Mouse (Mus musculus) G1E (cell line): ENCODE measurements around the gene Kdm1a. TPM values are rescaled to one million over a fixed set of nuclear protein-coding genes. Genes with fewer than 3 reads are reported as not detected.

Experiments
- ATAC-seq: 2 replicates; pipeline ENCODE4 v1.8.0; 2016; ENCODE audit warnings: mild to moderate bottlenecking; ENCODE audit not compliant: insufficient number of reproducible peaks, poor library complexity, low FRiP score, severe bottlenecking; ENCODE audit errors: extremely low read depth
- DNase-seq: peaks from one replicate; pipeline ENCODE4 v3.0.0; 2012; ENCODE audit warnings: low spot score
- H3K27me3 ChIP-seq: 2 replicates; pipeline ENCODE4 v1.6.1; 2012; ENCODE audit warnings: mild to moderate bottlenecking, low read length, inconsistent platforms; ENCODE audit not compliant: insufficient read depth
- H3K36me3 ChIP-seq: replicated peaks from 2 replicates; pipeline ENCODE3; 2012; ENCODE audit warnings: mild to moderate bottlenecking, inconsistent platforms
- H3K4me1 ChIP-seq: 2 replicates; pipeline ENCODE4 v1.6.1; 2012; ENCODE audit warnings: low read depth, low read length, inconsistent platforms, mixed read lengths; ENCODE audit not compliant: insufficient read depth
- H3K4me3 ChIP-seq: 2 replicates; pipeline ENCODE4 v1.5.1; 2012; ENCODE audit warnings: low read depth, mild to moderate bottlenecking, inconsistent platforms, low read length, moderate library complexity, mixed read lengths
- H3K9me3 ChIP-seq: replicated peaks from 2 replicates; pipeline ENCODE4 v1.6.1; 2012; ENCODE audit warnings: inconsistent platforms
- CTCF ChIP-seq: IDR thresholded peaks from 2 replicates; pipeline ENCODE4 v1.5.1; 2012; ENCODE audit warnings: low read depth, low read length, inconsistent platforms, mixed read lengths
- GATA1 ChIP-seq: IDR thresholded peaks from 2 replicates; pipeline ENCODE4 v1.6.1; 2012; ENCODE audit warnings: borderline replicate concordance, low read length, inconsistent platforms, mixed read lengths
- GATA2 ChIP-seq: IDR thresholded peaks from 2 replicates; pipeline ENCODE4 v1.6.1; 2012; ENCODE audit warnings: low read depth, low read length, inconsistent platforms, borderline replicate concordance
- POLR2AphosphoS5 ChIP-seq: IDR thresholded peaks from 2 replicates; pipeline ENCODE4 v1.6.1; 2012; ENCODE audit warnings: low read depth, low read length, inconsistent platforms; ENCODE audit not compliant: insufficient replicate concordance
- TAL1 ChIP-seq: conservative IDR thresholded peaks from 2 replicates; pipeline ENCODE4 v1.6.1; 2012; ENCODE audit warnings: low read depth, low read length, inconsistent platforms, mixed read lengths
- polyA plus RNA-seq: library from polyadenylated mRNA; stranded (reverse); fragments of >175 nt; gene quantifications from 2 replicates; pipeline ENCODE4 v1.2.3, GENCODE M21; 2012
- total RNA-seq, 2 experiments: library from RNA; stranded (forward) in 1 of 2; stranded (reverse) in 1 of 2; fragments of 200-1000 nt in 1 of 2; fragments of >200 nt in 1 of 2; fragmentation: Nextera tagmentation in 1 of 2; gene quantifications; 2 replicates each; pipeline ENCODE4 v1.2.3; 2014 to 2017

Gene Kdm1a
- total and polyA plus RNA-seq, 3 experiments = 29.3 to 107 (median 86.3) TPM

GRCm38 (mm10) chr4:136610387-136610856 lies 7.9 kb upstream of the Kdm1a start, which contains the start of gene Tex46:
Gene Tex46, plus strand, starts transcription at chr4:136610437.
- DNase-seq = no peak
- ATAC-seq = no peak
- H3K9me3 ChIP-seq = no peaks in the 10 kb centered on the region
- no peaks in the 10 kb centered on the region for H3K36me3 ChIP-seq
- H3K27me3 ChIP-seq = peaks cover 33% of the 10 kb centered on the region
- no peak within 1 kb of the TSS for H3K4me3 ChIP-seq
- TF ChIP-seq POLR2AphosphoS5 = no peak
- no peak for TF ChIP-seq CTCF
- TF ChIP-seq GATA2 = no peak
- no peak for TF ChIP-seq GATA1
- no peak for TF ChIP-seq TAL1
- H3K4me1 ChIP-seq = peaks cover 2% of the 10 kb centered on the region; the same call in 1 of the 2 replicates

- Histone ChIP-seq H3K9me3 (no peaks in the 10 kb centered on the region), H3K4me1 (peaks cover 13% of the 10 kb centered on the region), H3K4me3 (no peak overlapping the region), H3K36me3 (no peaks in the 10 kb centered on the region), H3K27me3 (peaks cover 25% of the 10 kb centered on the region)
- no peak for DNase-seq
- ATAC-seq = no peak
- TF ChIP-seq POLR2AphosphoS5 = no peak
- no peak for TF ChIP-seq GATA1
- TF ChIP-seq CTCF = no peak
- no peak for TF ChIP-seq GATA2
- TF ChIP-seq TAL1 = no peak
These were observed 3.4 kb upstream of the Kdm1a start for GRCm38 (mm10) chr4:136605756-136606485.

GRCm38 (mm10) chr4:136602018-136602554 lies 437 bp downstream of the Kdm1a start:
- DNase-seq (peak; percentile 52), ATAC-seq (no peak)
- peak overlapping the region; percentile 85 for H3K4me3 ChIP-seq
- H3K27me3 ChIP-seq = peaks cover 9% of the 10 kb centered on the region
- H3K4me1 ChIP-seq = peaks cover 38% of the 10 kb centered on the region
- no peak for TF ChIP-seq GATA1
- TF ChIP-seq TAL1 = no peak
- TF ChIP-seq POLR2AphosphoS5 = no peak
- no peak for TF ChIP-seq CTCF
- no peak for TF ChIP-seq GATA2
- peaks cover 9% of the 10 kb centered on the region for H3K36me3 ChIP-seq
- H3K9me3 ChIP-seq = no peaks in the 10 kb centered on the region

GRCm38 (mm10) chr4:136601476-136601875 lies 1.0 kb downstream of the Kdm1a start:
- peak; percentile 10 for DNase-seq
- peak overlapping the region; percentile 85 for H3K4me3 ChIP-seq
- H3K9me3 ChIP-seq = no peaks in the 10 kb centered on the region
- peaks cover 9% of the 10 kb centered on the region for H3K36me3 ChIP-seq
- TF ChIP-seq GATA2 (no peak), CTCF (no peak), GATA1 (no peak), POLR2AphosphoS5 (no peak), TAL1 (no peak)
- H3K27me3 ChIP-seq = 0 out of 2 replicates have a peak, but pooled peaks cover 7% of the 10 kb centered on the region
- H3K4me1 ChIP-seq = peaks cover 38% of the 10 kb centered on the region
- ATAC-seq = no peak

GRCm38 (mm10) chr4:136600536-136600935 lies 2.0 kb downstream of the Kdm1a start:
- Histone ChIP-seq H3K4me3 (no peak overlapping the region; the same call in 1 of the 2 replicates), H3K9me3 (no peaks in the 10 kb centered on the region), H3K4me1 (peaks cover 38% of the 10 kb centered on the region), H3K36me3 (peaks cover 9% of the 10 kb centered on the region), H3K27me3 (0 out of 2 replicates have a peak, but pooled peaks cover 2% of the 10 kb centered on the region)
- ATAC-seq (no peak), DNase-seq (no peak)
- TF ChIP-seq POLR2AphosphoS5 (no peak), TAL1 (no peak), GATA1 (no peak), CTCF (no peak), GATA2 (no peak)

GRCm38 (mm10) chr4:136599869-136600268 lies 2.7 kb downstream of the Kdm1a start:
- Histone ChIP-seq H3K27me3 (0 out of 2 replicates have a peak, but pooled peaks cover 2% of the 10 kb centered on the region), H3K9me3 (no peaks in the 10 kb centered on the region), H3K4me1 (peaks cover 41% of the 10 kb centered on the region), H3K4me3 (no peak overlapping the region), H3K36me3 (peaks cover 12% of the 10 kb centered on the region)
- DNase-seq (no peak), ATAC-seq (no peak)
- no peak for TF ChIP-seq TAL1
